Mouse (Mus musculus) stomach, embryonic 15.5 days (tissue): ENCODE results near the gene Trpv4. TPM values are rescaled to one million over a fixed set of nuclear protein-coding genes. Genes with fewer than 3 reads are reported as not detected.

Experiments used
- ATAC-seq: fragments of 200-750 bp; cut with Nextera tagmentation; 2 replicates; pipeline ENCODE4 v1.8.0; 2017; ENCODE audit warnings: low read depth, moderate number of reproducible peaks, moderate TSS enrichment; ENCODE audit not compliant: insufficient read depth, low FRiP score
- H3K27ac ChIP-seq: fragments of 300-500 bp; sonication (generic); 2 replicates; pipeline ENCODE4 v1.5.1; 2015; ENCODE audit warnings: mild to moderate bottlenecking, inconsistent platforms
- H3K27me3 ChIP-seq: fragments of 300-500 bp; sonication (generic); replicated peaks from 2 replicates; pipeline ENCODE4 v1.6.1; 2015; ENCODE audit warnings: inconsistent platforms
- H3K36me3 ChIP-seq: fragments of 300-500 bp; sonication (generic); 2 replicates; pipeline ENCODE4 v1.6.1; 2015; ENCODE audit warnings: inconsistent platforms
- H3K4me1 ChIP-seq: fragments of 300-500 bp; sonication (generic); 2 replicates; pipeline ENCODE4 v1.6.1; 2015; ENCODE audit warnings: inconsistent platforms
- H3K4me2 ChIP-seq: fragments of 300-500 bp; sonication (generic); 2 replicates; pipeline ENCODE4 v1.6.1; 2015; ENCODE audit warnings: mild to moderate bottlenecking, inconsistent platforms
- H3K4me3 ChIP-seq: fragments of 300-500 bp; sonication (generic); replicated peaks from 2 replicates; pipeline ENCODE4 v1.5.1; 2015; ENCODE audit warnings: inconsistent platforms
- H3K9ac ChIP-seq: fragments of 300-500 bp; sonication (generic); 2 replicates; pipeline ENCODE4 v1.6.1; 2015; ENCODE audit warnings: inconsistent platforms
- H3K9me3 ChIP-seq: fragments of 300-500 bp; sonication (generic); 2 replicates; pipeline ENCODE4 v1.6.1; 2016; ENCODE audit warnings: inconsistent platforms
- WGBS: fragments of 180-500 bp; shearing (Covaris S2); methylation state at CpG from one replicate; pipeline ENCODE4 v1.1.7; 2015; 5-methylcytosine and 5-hydroxymethylcytosine counted together
- polyA plus RNA-seq: library from polyadenylated mRNA; unstranded; fragments of >200 nt; fragmentation: Nextera tagmentation; extraction: Ambion mirVana; gene quantifications from 2 replicates; pipeline ENCODE4 v1.2.1, GENCODE M21; 2015

The Trpv4 gene
- polyA plus RNA-seq, 1 experiment from 2014 or later: 1.9 TPM

- Histone ChIP-seq H3K4me2 (no peak overlapping the region), H3K4me1 (peaks cover 37% of the 10 kb centered on the region), H3K27me3 (no peaks in the 10 kb centered on the region), H3K27ac (no peak overlapping the region), H3K36me3 (no peaks in the 10 kb centered on the region), H3K4me3 (no peak overlapping the region), H3K9ac (no peak overlapping the region), H3K9me3 (no peaks in the 10 kb centered on the region)
- 63% methylated on average over 3 of the region's 3 CpGs for WGBS
- ATAC-seq: no peak
Measured at GRCm38 (mm10) chr5:114583046-114583445, 75.2 kb downstream of the Trpv4 start.

DNA sequence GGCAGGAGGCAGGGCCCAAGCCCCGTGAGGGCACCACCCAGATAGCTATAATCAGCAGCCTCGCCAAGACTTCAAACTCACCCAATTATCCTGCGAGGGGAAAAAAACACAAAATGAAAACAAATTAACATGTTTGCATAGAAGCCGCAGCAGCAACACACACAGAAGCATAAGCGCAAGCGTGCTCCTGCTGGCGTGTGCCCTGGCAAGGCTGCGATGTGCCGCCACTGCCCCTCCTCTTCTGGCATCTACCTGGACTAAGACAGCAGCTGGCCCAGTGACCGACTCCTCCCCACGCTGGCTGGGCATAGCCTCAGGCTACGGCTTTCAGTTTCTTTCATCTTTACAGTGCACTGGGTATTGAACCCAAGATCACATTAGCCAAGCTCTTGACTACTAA lies 76.7 kb downstream of the Trpv4 start:
- H3K9ac ChIP-seq: no peak overlapping the region
- no peak overlapping the region for H3K4me2 ChIP-seq
- 78% methylated on average over 12 of the region's 12 CpGs for WGBS
- no peaks in the 10 kb centered on the region for H3K9me3 ChIP-seq
- H3K27ac ChIP-seq: no peak overlapping the region
- ATAC-seq: no peak
- no peaks in the 10 kb centered on the region for H3K36me3 ChIP-seq
- peaks cover 31% of the 10 kb centered on the region for H3K4me1 ChIP-seq
- H3K4me3 ChIP-seq: no peak overlapping the region
- H3K27me3 ChIP-seq: no peaks in the 10 kb centered on the region

- Histone ChIP-seq H3K9me3 (no peaks in the 10 kb centered on the region), H3K27ac (peak overlapping the region; percentile 42; the same call in 1 of the 2 replicates), H3K27me3 (no peaks in the 10 kb centered on the region), H3K4me1 (peaks cover 24% of the 10 kb centered on the region), H3K4me3 (no peak overlapping the region), H3K4me2 (no peak overlapping the region), H3K36me3 (no peaks in the 10 kb centered on the region), H3K9ac (no peak overlapping the region)
- ATAC-seq: 0 out of 2 replicates have a peak, but pooled peaks have one; percentile 37
- WGBS: 67% methylated on average over 8 of the region's 8 CpGs
Measured at GRCm38 (mm10) chr5:114579714-114580357, 78.4 kb downstream of the Trpv4 start.

DNA sequence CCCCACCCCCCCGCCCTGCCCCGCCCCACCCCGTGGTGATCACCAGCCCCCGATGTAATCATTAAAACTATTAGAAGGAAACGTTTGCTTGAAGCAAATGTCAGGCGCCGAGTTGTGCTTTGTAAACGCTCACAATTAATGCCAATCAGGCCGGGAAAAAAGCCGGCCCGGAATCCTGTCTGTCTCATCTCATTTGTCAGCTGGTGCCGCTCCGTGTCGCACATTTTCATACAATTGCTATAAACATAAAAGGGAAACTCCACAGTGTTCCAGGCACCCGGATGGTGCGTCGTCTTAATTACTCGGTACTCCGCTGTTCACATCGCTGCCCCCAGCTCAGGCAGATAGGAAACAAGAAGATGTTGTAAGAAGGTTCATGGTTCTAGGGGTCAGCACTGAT lies 79.9 kb downstream of the Trpv4 start:
- H3K4me3 ChIP-seq: no peak overlapping the region
- WGBS: 36% methylated on average over 20 of the region's 20 CpGs
- no peaks in the 10 kb centered on the region for H3K36me3 ChIP-seq
- H3K4me2 ChIP-seq: no peak overlapping the region
- no peak overlapping the region for H3K27ac ChIP-seq
- no peak for ATAC-seq
- H3K27me3 ChIP-seq: no peaks in the 10 kb centered on the region
- H3K9me3 ChIP-seq: no peaks in the 10 kb centered on the region
- H3K4me1 ChIP-seq: peaks cover 25% of the 10 kb centered on the region
- H3K9ac ChIP-seq: no peak overlapping the region

- no peak overlapping the region for H3K4me3 ChIP-seq
- H3K9me3 ChIP-seq: no peaks in the 10 kb centered on the region
- H3K36me3 ChIP-seq: no peaks in the 10 kb centered on the region
- no peak overlapping the region for H3K4me2 ChIP-seq
- WGBS: 86% methylated on average over 16 of the region's 16 CpGs
- no peak overlapping the region for H3K9ac ChIP-seq
- no peak for ATAC-seq
- no peaks in the 10 kb centered on the region for H3K27me3 ChIP-seq
- H3K27ac ChIP-seq: no peak overlapping the region
- H3K4me1 ChIP-seq: peaks cover 45% of the 10 kb centered on the region
Measured at GRCm38 (mm10) chr5:114575986-114576605, 82.1 kb downstream of the Trpv4 start.

- Histone ChIP-seq H3K27ac (no peak overlapping the region), H3K4me3 (no peak overlapping the region), H3K9me3 (no peaks in the 10 kb centered on the region), H3K4me2 (no peak overlapping the region), H3K4me1 (peaks cover 51% of the 10 kb centered on the region), H3K36me3 (no peaks in the 10 kb centered on the region), H3K27me3 (0 out of 2 replicates have a peak, but pooled peaks cover 2% of the 10 kb centered on the region), H3K9ac (no peak overlapping the region)
- 69% methylated on average over 7 of the region's 7 CpGs for WGBS
- no peak for ATAC-seq
Measured at GRCm38 (mm10) chr5:114575530-114575929, 82.7 kb downstream of the Trpv4 start.

GRCm38 (mm10) chr5:114575010-114575409 lies 83.2 kb downstream of the Trpv4 start:
- H3K9ac ChIP-seq: no peak overlapping the region
- H3K27me3 ChIP-seq: 0 out of 2 replicates have a peak, but pooled peaks cover 5% of the 10 kb centered on the region
- H3K4me1 ChIP-seq: peaks cover 55% of the 10 kb centered on the region
- no peak overlapping the region for H3K4me2 ChIP-seq
- 51% methylated on average over 11 of the region's 11 CpGs for WGBS
- no peak overlapping the region for H3K4me3 ChIP-seq
- H3K9me3 ChIP-seq: no peaks in the 10 kb centered on the region
- no peaks in the 10 kb centered on the region for H3K36me3 ChIP-seq
- ATAC-seq: no peak
- no peak overlapping the region for H3K27ac ChIP-seq

DNA sequence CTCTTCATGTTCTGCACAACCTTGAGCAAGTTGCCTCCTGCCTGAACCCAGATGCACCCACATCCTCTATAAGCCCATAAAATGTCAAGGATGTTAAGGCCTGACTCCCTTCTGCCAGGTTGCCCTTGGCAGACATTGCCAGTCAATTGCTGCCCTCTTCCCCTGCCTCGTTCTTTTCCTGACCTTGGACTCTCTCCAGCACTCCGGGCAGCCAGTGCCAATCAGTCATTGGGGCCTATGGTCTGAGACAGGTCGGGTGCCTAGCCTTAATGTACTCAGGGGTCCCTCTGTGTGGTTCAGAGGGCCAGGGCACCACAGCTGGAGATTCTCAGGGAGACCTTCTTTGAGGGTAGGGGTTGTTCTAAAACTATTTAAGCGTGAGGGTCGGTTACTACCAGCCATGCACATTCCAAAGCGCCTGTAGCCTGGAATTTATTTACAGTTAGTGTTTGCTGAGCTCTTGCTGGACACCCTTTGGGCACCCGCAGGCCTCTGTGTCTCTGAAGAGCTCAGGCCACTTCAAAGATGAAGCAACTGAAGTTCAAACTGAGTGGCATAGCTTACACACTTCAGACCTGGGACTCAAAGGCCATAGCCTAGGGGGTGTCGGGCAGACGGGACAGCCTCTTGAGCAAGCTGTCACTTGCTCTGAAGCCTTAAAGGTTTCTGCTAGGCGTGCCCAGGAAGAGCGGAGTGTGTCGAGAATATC lies 84.1 kb downstream of the Trpv4 start:
- H3K36me3 ChIP-seq: no peaks in the 10 kb centered on the region
- H3K9ac ChIP-seq: no peak overlapping the region
- 44% methylated on average over 12 of the region's 12 CpGs for WGBS
- H3K27me3 ChIP-seq: 0 out of 2 replicates have a peak, but pooled peaks cover 5% of the 10 kb centered on the region
- H3K27ac ChIP-seq: 0 out of 2 replicates have a peak overlapping the region, but pooled peaks have one; percentile 31
- H3K4me2 ChIP-seq: no peak overlapping the region
- no peak overlapping the region for H3K4me3 ChIP-seq
- no peaks in the 10 kb centered on the region for H3K9me3 ChIP-seq
- no peak for ATAC-seq
- peaks cover 64% of the 10 kb centered on the region for H3K4me1 ChIP-seq

DNA sequence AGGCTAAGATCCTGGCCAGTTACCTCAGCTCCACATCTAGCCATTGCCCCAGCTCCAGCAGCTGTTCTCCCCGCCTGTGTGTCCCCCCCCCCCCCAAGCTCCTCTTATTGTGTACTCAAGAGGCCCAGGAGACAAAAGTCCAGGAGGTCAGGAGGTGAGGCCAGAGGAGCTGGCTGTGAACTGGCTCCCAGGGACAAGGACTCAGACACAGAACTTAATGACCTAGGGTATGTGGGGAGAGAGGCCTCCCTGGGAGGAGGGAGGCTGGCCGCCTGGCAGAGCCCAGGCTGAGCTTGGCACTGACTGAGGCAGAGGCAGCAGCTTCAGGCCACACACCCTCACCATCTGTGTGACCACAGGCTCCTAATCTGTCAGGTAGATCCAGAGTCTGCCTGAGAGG lies 85.2 kb downstream of the Trpv4 start:
- H3K9me3 ChIP-seq: no peaks in the 10 kb centered on the region
- no peak overlapping the region for H3K9ac ChIP-seq
- WGBS: 78% methylated on average over 2 of the region's 2 CpGs
- H3K36me3 ChIP-seq: no peaks in the 10 kb centered on the region
- no peak overlapping the region for H3K4me3 ChIP-seq
- H3K4me2 ChIP-seq: no peak overlapping the region
- no peak overlapping the region for H3K27ac ChIP-seq
- no peak for ATAC-seq
- H3K4me1 ChIP-seq: peaks cover 68% of the 10 kb centered on the region
- H3K27me3 ChIP-seq: 0 out of 2 replicates have a peak, but pooled peaks cover 10% of the 10 kb centered on the region

Other genes starting within 250 kb of the Trpv4 start
- 28.8 and 29.8 TPM in 2 replicates for gene Mmab, start 214.4 kb downstream of the Trpv4 start, polyA plus RNA-seq
- gene Mvk, start 214.2 kb downstream of the Trpv4 start, polyA plus RNA-seq: 49.7 and 51.5 TPM in 2 replicates
- 2.9 and 3.8 TPM in 2 replicates for gene Fam222a, start 90.4 kb downstream of the Trpv4 start, polyA plus RNA-seq
- gene Gltp, start 32.6 kb upstream of the Trpv4 start, polyA plus RNA-seq: 123 and 144 TPM in 2 replicates
- gene Tchp, start 49.3 kb upstream of the Trpv4 start, polyA plus RNA-seq: 11.5 and 11.6 TPM in 2 replicates
- 48.9 and 49.0 TPM in 2 replicates for gene Ankrd13a, start 116.3 kb upstream of the Trpv4 start, polyA plus RNA-seq
- gene Git2, start 117.1 kb upstream of the Trpv4 start, polyA plus RNA-seq: 36.7 and 39.8 TPM in 2 replicates
- 78.6 and 82.0 TPM in 2 replicates for gene 1500011B03Rik, start 165.0 kb upstream of the Trpv4 start, polyA plus RNA-seq
- gene 4930519G04Rik, start 195.2 kb upstream of the Trpv4 start, polyA plus RNA-seq: not detected in 2 replicates
- gene Gm9936, start 200.3 kb upstream of the Trpv4 start, polyA plus RNA-seq: 0.09 and 0.12 TPM in 2 replicates
- gene Oasl2, start 238.5 kb upstream of the Trpv4 start, polyA plus RNA-seq: 6.9 and 8.5 TPM in 2 replicates